Mouse (Mus musculus) hindbrain, embryonic 12.5 days (tissue): ENCODE measurements around the gene Gm20388. TPM values are rescaled to one million over a fixed set of nuclear protein-coding genes. Genes with fewer than 3 reads are reported as not detected.

Experiments
- ATAC-seq: fragments of 200-750 bp; cut with Nextera tagmentation; 2 replicates; pipeline ENCODE4 v1.8.0; 2017; ENCODE audit warnings: moderate TSS enrichment; ENCODE audit not compliant: low FRiP score
- H3K27ac ChIP-seq: fragments of 300-500 bp; sonication (generic); 2 replicates; pipeline ENCODE4 v1.5.1; 2016; ENCODE audit warnings: mild to moderate bottlenecking
- H3K27me3 ChIP-seq: fragments of 300-500 bp; sonication (generic); 2 replicates; pipeline ENCODE4 v1.6.1; 2016; ENCODE audit warnings: mild to moderate bottlenecking
- H3K36me3 ChIP-seq: fragments of 300-500 bp; sonication (generic); 2 replicates; pipeline ENCODE4 v1.6.1; 2016; ENCODE audit warnings: mild to moderate bottlenecking
- H3K4me1 ChIP-seq: fragments of 300-500 bp; sonication (generic); 2 replicates; pipeline ENCODE4 v1.6.1; 2016
- H3K4me2 ChIP-seq: fragments of 300-500 bp; sonication (generic); replicated peaks from 2 replicates; pipeline ENCODE4 v1.6.1; 2016; ENCODE audit warnings: mild to moderate bottlenecking
- H3K4me3 ChIP-seq: fragments of 300-500 bp; sonication (generic); 2 replicates; pipeline ENCODE4 v1.5.1; 2016; ENCODE audit warnings: mild to moderate bottlenecking
- H3K9ac ChIP-seq: fragments of 300-500 bp; sonication (generic); 2 replicates; pipeline ENCODE4 v1.6.1; 2016; ENCODE audit warnings: mild to moderate bottlenecking, moderate library complexity
- H3K9me3 ChIP-seq: fragments of 300-500 bp; sonication (generic); replicated peaks from 2 replicates; pipeline ENCODE4 v1.6.1; 2016; ENCODE audit warnings: mild to moderate bottlenecking
- WGBS: fragments of 180-500 bp; shearing (Covaris S2); methylation state at CpG from one replicate; pipeline ENCODE4 v1.1.7; 2016; 5-methylcytosine and 5-hydroxymethylcytosine counted together
- polyA plus RNA-seq: library from polyadenylated mRNA; unstranded; fragments of >200 nt; fragmentation: Nextera tagmentation; extraction: Ambion mirVana; gene quantifications from 2 replicates; pipeline ENCODE4 v1.2.1, GENCODE M21; 2016

Gene Gm20388
- polyA plus RNA-seq, 1 experiment from 2014 or later, result not detected

- Histone ChIP-seq H3K36me3 (no peaks in the 10 kb centered on the region), H3K9me3 (no peaks in the 10 kb centered on the region), H3K4me2 (peak overlapping the region; percentile 95), H3K27me3 (peaks cover 55% of the 10 kb centered on the region), H3K4me3 (peak overlapping the region; percentile 50), H3K27ac (no peak overlapping the region), H3K4me1 (peaks cover 12% of the 10 kb centered on the region), H3K9ac (peak overlapping the region; percentile 58)
- ATAC-seq, result peak; percentile 58
- WGBS, result 4% methylated on average over 11 of the region's 11 CpGs
These were observed 825.8 kb downstream of the Gm20388 start for GRCm38 (mm10) chr8:120736486-120736885.

- H3K27me3 ChIP-seq, result peaks cover 55% of the 10 kb centered on the region
- ATAC-seq, result no peak
These were observed 826.5 kb downstream of the Gm20388 start for GRCm38 (mm10) chr8:120737166-120737565.

GRCm38 (mm10) chr8:120738771-120739170 is 828.1 kb downstream of the Gm20388 start:
- H3K36me3 ChIP-seq, result no peaks in the 10 kb centered on the region
- no peaks in the 10 kb centered on the region for H3K9me3 ChIP-seq
- H3K4me3 ChIP-seq, result no peak overlapping the region
- WGBS, result 82% methylated on average over 4 of the region's 4 CpGs
- ATAC-seq, result no peak
- no peak overlapping the region for H3K9ac ChIP-seq
- H3K27ac ChIP-seq, result no peak overlapping the region
- peaks cover 12% of the 10 kb centered on the region for H3K4me1 ChIP-seq
- no peak overlapping the region for H3K4me2 ChIP-seq
- peaks cover 47% of the 10 kb centered on the region for H3K27me3 ChIP-seq

More at GRCm38 (mm10) chr8:120737166-120737565, 826.5 kb downstream of the Gm20388 start:
- Histone ChIP-seq H3K27ac (no peak overlapping the region), H3K4me2 (no peak overlapping the region), H3K9me3 (no peaks in the 10 kb centered on the region), H3K9ac (no peak overlapping the region), H3K36me3 (no peaks in the 10 kb centered on the region), H3K4me3 (no peak overlapping the region), H3K4me1 (peaks cover 12% of the 10 kb centered on the region)
- 65% methylated on average over 7 of the region's 7 CpGs for WGBS

- no peak for ATAC-seq
- Histone ChIP-seq H3K27me3 (peaks cover 40% of the 10 kb centered on the region), H3K4me2 (no peak overlapping the region), H3K36me3 (no peaks in the 10 kb centered on the region), H3K4me3 (no peak overlapping the region), H3K9me3 (no peaks in the 10 kb centered on the region), H3K27ac (no peak overlapping the region), H3K9ac (no peak overlapping the region), H3K4me1 (peaks cover 12% of the 10 kb centered on the region)
- WGBS, result 88% methylated on average over 15 of the region's 15 CpGs
These were observed 828.9 kb downstream of the Gm20388 start for GRCm38 (mm10) chr8:120739526-120739925.

GRCm38 (mm10) chr8:120740579-120740978 is 829.9 kb downstream of the Gm20388 start:
- no peak overlapping the region for H3K4me3 ChIP-seq
- no peak overlapping the region for H3K9ac ChIP-seq
- H3K27me3 ChIP-seq, result peaks cover 29% of the 10 kb centered on the region
- no peak overlapping the region for H3K27ac ChIP-seq
- no peak for ATAC-seq
- H3K4me1 ChIP-seq, result peaks cover 9% of the 10 kb centered on the region
- H3K9me3 ChIP-seq, result no peaks in the 10 kb centered on the region
- no peak overlapping the region for H3K4me2 ChIP-seq
- WGBS, result 80% methylated on average over 2 of the region's 2 CpGs
- no peaks in the 10 kb centered on the region for H3K36me3 ChIP-seq

GRCm38 (mm10) chr8:120741001-120741400 is 830.4 kb downstream of the Gm20388 start:
- Histone ChIP-seq H3K9me3 (no peaks in the 10 kb centered on the region), H3K27ac (no peak overlapping the region), H3K4me1 (peaks cover 6% of the 10 kb centered on the region; the same call in 1 of the 2 replicates), H3K36me3 (no peaks in the 10 kb centered on the region), H3K4me3 (no peak overlapping the region), H3K4me2 (no peak overlapping the region), H3K27me3 (peaks cover 25% of the 10 kb centered on the region), H3K9ac (no peak overlapping the region)
- 66% methylated on average over 17 of the region's 17 CpGs for WGBS
- ATAC-seq, result no peak

GRCm38 (mm10) chr8:120741815-120742530 is 831.3 kb downstream of the Gm20388 start:
- no peak for ATAC-seq
- H3K4me2 ChIP-seq, result no peak overlapping the region
- WGBS, result 89% methylated on average over 15 of the region's 15 CpGs

GRCm38 (mm10) chr8:120743149-120743897 is 832.7 kb downstream of the Gm20388 start:
- no peak for ATAC-seq
- Histone ChIP-seq H3K4me3 (no peak overlapping the region), H3K36me3 (no peaks in the 10 kb centered on the region), H3K9ac (no peak overlapping the region), H3K4me2 (no peak overlapping the region), H3K9me3 (no peaks in the 10 kb centered on the region), H3K27me3 (peaks cover 8% of the 10 kb centered on the region), H3K4me1 (0 out of 2 replicates have a peak, but pooled peaks cover 3% of the 10 kb centered on the region), H3K27ac (no peak overlapping the region)
- 48% methylated on average over 12 of the region's 12 CpGs for WGBS

More at GRCm38 (mm10) chr8:120741815-120742530, 831.3 kb downstream of the Gm20388 start:
- Histone ChIP-seq H3K9me3 (no peaks in the 10 kb centered on the region), H3K36me3 (no peaks in the 10 kb centered on the region), H3K27ac (no peak overlapping the region), H3K4me1 (0 out of 2 replicates have a peak, but pooled peaks cover 3% of the 10 kb centered on the region), H3K4me3 (no peak overlapping the region), H3K27me3 (peaks cover 21% of the 10 kb centered on the region), H3K9ac (no peak overlapping the region)

- Histone ChIP-seq H3K27me3 (peaks cover 3% of the 10 kb centered on the region; the same call in 1 of the 2 replicates), H3K4me3 (no peak overlapping the region), H3K4me2 (no peak overlapping the region), H3K27ac (no peak overlapping the region), H3K36me3 (no peaks in the 10 kb centered on the region), H3K9ac (no peak overlapping the region), H3K4me1 (0 out of 2 replicates have a peak, but pooled peaks cover 3% of the 10 kb centered on the region), H3K9me3 (no peaks in the 10 kb centered on the region)
- 55% methylated on average over 4 of the region's 4 CpGs for WGBS
- ATAC-seq, result no peak
These were observed 833.3 kb downstream of the Gm20388 start for GRCm38 (mm10) chr8:120743898-120744290.

GRCm38 (mm10) chr8:120744448-120744847 is 833.8 kb downstream of the Gm20388 start:
- 62% methylated on average over 5 of the region's 5 CpGs for WGBS
- no peak overlapping the region for H3K4me2 ChIP-seq
- ATAC-seq, result no peak
- H3K27me3 ChIP-seq, result no peaks in the 10 kb centered on the region; the same call in 1 of the 2 replicates
- H3K9me3 ChIP-seq, result no peaks in the 10 kb centered on the region
- H3K27ac ChIP-seq, result no peak overlapping the region
- H3K4me3 ChIP-seq, result no peak overlapping the region
- 0 out of 2 replicates have a peak, but pooled peaks cover 3% of the 10 kb centered on the region for H3K4me1 ChIP-seq
- no peaks in the 10 kb centered on the region for H3K36me3 ChIP-seq
- H3K9ac ChIP-seq, result no peak overlapping the region

GRCm38 (mm10) chr8:120745226-120745625 is 834.6 kb downstream of the Gm20388 start:
- no peaks in the 10 kb centered on the region; the same call in 1 of the 2 replicates for H3K27me3 ChIP-seq
- no peak overlapping the region for H3K4me2 ChIP-seq
- 0 out of 2 replicates have a peak, but pooled peaks cover 3% of the 10 kb centered on the region for H3K4me1 ChIP-seq
- ATAC-seq, result no peak
- H3K27ac ChIP-seq, result no peak overlapping the region
- no peaks in the 10 kb centered on the region for H3K36me3 ChIP-seq
- WGBS, result 80% methylated on average over 7 of the region's 7 CpGs
- no peak overlapping the region for H3K9ac ChIP-seq
- H3K9me3 ChIP-seq, result no peaks in the 10 kb centered on the region
- H3K4me3 ChIP-seq, result no peak overlapping the region

GRCm38 (mm10) chr8:120746007-120746701 is 835.5 kb downstream of the Gm20388 start:
- H3K27me3 ChIP-seq, result no peaks in the 10 kb centered on the region; the same call in 1 of the 2 replicates
- H3K4me2 ChIP-seq, result no peak overlapping the region
- no peak for ATAC-seq
- no peak overlapping the region for H3K27ac ChIP-seq
- no peaks in the 10 kb centered on the region for H3K4me1 ChIP-seq
- 80% methylated on average over 18 of the region's 18 CpGs for WGBS
- H3K4me3 ChIP-seq, result no peak overlapping the region
- no peaks in the 10 kb centered on the region for H3K9me3 ChIP-seq
- H3K36me3 ChIP-seq, result no peaks in the 10 kb centered on the region
- H3K9ac ChIP-seq, result no peak overlapping the region
